Mouse (Mus musculus) hindbrain, embryonic 14.5 days (tissue): ENCODE results near the gene Cog1. TPM values are rescaled to one million over a fixed set of nuclear protein-coding genes. Genes with fewer than 3 reads are reported as not detected.

ENCODE experiments used
- ATAC-seq: fragments of 200-750 bp; cut with Nextera tagmentation; 2 replicates; pipeline ENCODE4 v1.8.0; 2017; ENCODE audit warnings: moderate number of reproducible peaks, mild to moderate bottlenecking, moderate TSS enrichment, moderate library complexity; ENCODE audit not compliant: low FRiP score
- DNase-seq: peaks from one replicate; pipeline ENCODE4 v3.0.0-alpha.2; 2015; ENCODE audit warnings: low spot score
- H3K27ac ChIP-seq: fragments of 300-500 bp; sonication (generic); 2 replicates; pipeline ENCODE4 v1.5.1; 2014; ENCODE audit warnings: mild to moderate bottlenecking, moderate library complexity
- H3K27me3 ChIP-seq: fragments of 300-500 bp; sonication (generic); 2 replicates; pipeline ENCODE4 v1.6.1; 2014; ENCODE audit warnings: mild to moderate bottlenecking, low read length, mixed read lengths; ENCODE audit not compliant: control insufficient read depth, insufficient read depth
- H3K36me3 ChIP-seq: fragments of 300-500 bp; sonication (generic); replicated peaks from 2 replicates; pipeline ENCODE4 v1.6.1; 2014; ENCODE audit not compliant: control insufficient read depth, insufficient read depth
- H3K4me1 ChIP-seq: fragments of 300-500 bp; sonication (generic); replicated peaks from 2 replicates; pipeline ENCODE4 v1.6.1; 2014; ENCODE audit warnings: antibody characterized with exemption, low read length, mixed read lengths; ENCODE audit not compliant: control insufficient read depth, insufficient read depth
- H3K4me2 ChIP-seq: fragments of 300-500 bp; sonication (generic); replicated peaks from 2 replicates; pipeline ENCODE4 v1.6.1; 2014; ENCODE audit warnings: mild to moderate bottlenecking, moderate library complexity
- H3K4me3 ChIP-seq: fragments of 300-500 bp; sonication (generic); replicated peaks from 2 replicates; pipeline ENCODE4 v1.5.1; 2014; ENCODE audit warnings: mild to moderate bottlenecking, low read length
- H3K9ac ChIP-seq: fragments of 300-500 bp; sonication (generic); 2 replicates; pipeline ENCODE4 v1.6.1; 2014
- H3K9me3 ChIP-seq: fragments of 300-500 bp; sonication (generic); 2 replicates; pipeline ENCODE4 v1.6.1; 2016; ENCODE audit warnings: low read length; ENCODE audit not compliant: control insufficient read depth
- WGBS: fragments of 180-500 bp; shearing (Covaris S2); extraction: QIAGEN DNeasy Blood & Tissue Kit; methylation state at CpG from one replicate; pipeline ENCODE4 v1.1.7; 2014; 5-methylcytosine and 5-hydroxymethylcytosine counted together
- polyA plus RNA-seq: library from polyadenylated mRNA; unstranded; fragments of >200 nt; fragmentation: Nextera tagmentation; extraction: Ambion mirVana; gene quantifications from 2 replicates; pipeline ENCODE4 v1.2.1, GENCODE M21; 2014

Gene Cog1
- polyA plus RNA-seq = 38.0 and 41.9 TPM in 2 replicates

GRCm38 (mm10) chr11:113648690-113649352 lies at the start of gene Cog1:
TSS of gene Cog1 (plus strand) at chr11:113649169.
- H3K4me3 ChIP-seq = peak within 1 kb of the TSS; percentile 89
- ATAC-seq (peak; percentile 18; the same call in 1 of the 2 replicates), DNase-seq (no peak)
- H3K4me1 ChIP-seq = peaks cover 14% of the 10 kb centered on the region
- H3K9me3 ChIP-seq = no peaks in the 10 kb centered on the region
- no peaks in the 10 kb centered on the region for H3K27me3 ChIP-seq
- peak within 1 kb of the TSS; percentile 95 for H3K9ac ChIP-seq
- 46% methylated on average over 26 of the region's 26 CpGs for WGBS
- H3K36me3 ChIP-seq = peaks cover 19% of the 10 kb centered on the region
- H3K27ac ChIP-seq = peak within 1 kb of the TSS; percentile 94
- peak within 1 kb of the TSS; percentile 56 for H3K4me2 ChIP-seq

DNA sequence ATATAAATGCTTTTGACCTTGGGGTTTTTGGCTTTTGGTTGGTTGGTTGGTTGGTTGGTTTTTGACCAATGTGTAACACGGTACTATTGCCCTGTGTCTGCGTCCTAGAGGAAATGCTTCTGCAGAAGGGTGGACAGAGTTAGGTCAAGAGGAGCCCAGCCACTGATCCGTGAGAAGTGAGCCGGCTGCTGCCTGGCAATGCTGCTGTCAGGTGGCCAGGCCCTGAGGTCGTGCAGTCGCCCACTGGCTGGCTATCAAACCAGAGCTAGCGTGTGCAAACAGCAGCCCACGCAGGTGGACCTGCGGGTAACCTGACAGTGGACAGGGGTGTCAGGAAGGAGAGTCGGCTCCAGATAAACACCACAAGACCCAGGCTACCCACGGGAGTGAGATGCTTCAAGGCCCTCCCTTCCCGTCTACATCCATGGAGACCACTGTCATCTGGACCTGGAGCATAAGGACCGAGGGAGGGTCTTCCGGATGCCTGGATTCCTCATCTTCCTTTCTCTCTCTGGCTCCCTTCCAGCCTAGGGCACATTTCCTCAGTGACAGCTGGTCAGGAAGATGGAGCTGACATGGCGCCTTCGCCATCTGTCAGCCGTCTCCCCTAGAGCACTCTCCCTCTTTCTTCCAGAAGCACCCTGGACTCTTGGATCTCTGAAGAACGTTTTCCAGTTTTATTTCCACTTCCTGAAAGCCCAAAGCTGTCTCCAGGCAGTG lies 48.3 kb upstream of the Cog1 start:
- Histone ChIP-seq H3K27ac (peak overlapping the region; percentile 33; the same call in 1 of the 2 replicates), H3K4me1 (peaks cover 14% of the 10 kb centered on the region; the same call in 1 of the 2 replicates), H3K36me3 (no peaks in the 10 kb centered on the region), H3K9me3 (no peaks in the 10 kb centered on the region), H3K27me3 (no peaks in the 10 kb centered on the region), H3K9ac (no peak overlapping the region), H3K4me3 (no peak overlapping the region), H3K4me2 (no peak overlapping the region)
- DNase-seq (no peak), ATAC-seq (no peak; the same call in 1 of the 2 replicates)
- 59% methylated on average over 18 of the region's 18 CpGs for WGBS

DNA sequence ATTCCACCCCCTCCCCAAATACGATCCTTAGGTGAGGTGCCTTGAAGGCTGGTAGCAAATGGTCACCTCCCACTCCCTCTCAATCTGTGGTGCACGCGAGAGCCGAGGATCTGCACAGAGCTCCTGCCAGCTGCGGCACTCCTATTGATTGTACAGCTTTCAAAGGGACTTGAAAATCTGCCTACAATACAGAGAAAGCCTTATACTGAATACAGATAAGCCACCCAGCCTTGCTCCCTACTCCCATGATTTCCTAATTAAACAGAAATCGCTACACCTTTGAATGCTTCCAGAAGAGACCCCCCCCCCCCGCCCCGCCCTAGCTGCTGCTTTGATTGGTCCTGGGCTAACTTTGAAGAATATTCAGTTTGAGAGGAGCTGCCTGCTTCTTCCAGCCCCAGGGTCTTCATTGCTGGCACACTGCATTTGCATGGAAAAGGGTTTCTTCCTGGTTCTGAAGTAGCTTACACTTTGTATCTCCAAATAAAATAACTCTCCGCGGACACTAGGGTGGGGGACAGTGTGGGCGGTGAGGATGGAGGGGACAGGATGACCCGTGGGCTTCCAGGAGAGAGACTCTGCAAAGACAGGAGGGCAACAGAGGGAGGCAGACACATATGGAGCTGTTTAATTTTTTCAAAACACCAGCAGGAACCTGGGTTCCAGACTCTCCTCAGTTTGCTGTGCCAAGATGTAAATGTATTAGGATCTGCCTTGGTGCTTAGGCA lies 47.2 kb upstream of the Cog1 start:
- peak; percentile 46; the same call in 1 of the 2 replicates for ATAC-seq
- peaks cover 14% of the 10 kb centered on the region; the same call in 1 of the 2 replicates for H3K4me1 ChIP-seq
- no peak overlapping the region for H3K4me2 ChIP-seq
- H3K27ac ChIP-seq = peak overlapping the region; percentile 51
- no peaks in the 10 kb centered on the region for H3K27me3 ChIP-seq
- H3K36me3 ChIP-seq = no peaks in the 10 kb centered on the region
- H3K4me3 ChIP-seq = no peak overlapping the region
- H3K9me3 ChIP-seq = 0 out of 2 replicates have a peak, but pooled peaks cover 3% of the 10 kb centered on the region
- H3K9ac ChIP-seq = no peak overlapping the region
- no peak for DNase-seq
- WGBS = 33% methylated on average over 12 of the region's 12 CpGs

GRCm38 (mm10) chr11:113607556-113607955 lies 41.4 kb upstream of the Cog1 start:
- no peak overlapping the region for H3K4me3 ChIP-seq
- H3K27me3 ChIP-seq = no peaks in the 10 kb centered on the region
- WGBS = 96% methylated on average over 12 of the region's 12 CpGs
- no peak for DNase-seq
- H3K9ac ChIP-seq = no peak overlapping the region
- H3K27ac ChIP-seq = no peak overlapping the region
- no peaks in the 10 kb centered on the region for H3K4me1 ChIP-seq
- H3K36me3 ChIP-seq = no peaks in the 10 kb centered on the region
- H3K4me2 ChIP-seq = no peak overlapping the region
- no peak for ATAC-seq
- 0 out of 2 replicates have a peak, but pooled peaks cover 3% of the 10 kb centered on the region for H3K9me3 ChIP-seq

GRCm38 (mm10) chr11:113609581-113609980 lies 39.4 kb upstream of the Cog1 start:
- Histone ChIP-seq H3K9me3 (0 out of 2 replicates have a peak, but pooled peaks cover 3% of the 10 kb centered on the region), H3K27ac (no peak overlapping the region), H3K4me3 (no peak overlapping the region), H3K4me2 (no peak overlapping the region), H3K36me3 (no peaks in the 10 kb centered on the region), H3K9ac (no peak overlapping the region), H3K27me3 (no peaks in the 10 kb centered on the region), H3K4me1 (no peaks in the 10 kb centered on the region)
- ATAC-seq (no peak), DNase-seq (no peak)
- 80% methylated on average over 5 of the region's 5 CpGs for WGBS

GRCm38 (mm10) chr11:113610266-113610665 lies 38.7 kb upstream of the Cog1 start:
- ATAC-seq (no peak), DNase-seq (peak; percentile 58)
- H3K4me2 ChIP-seq = no peak overlapping the region
- no peaks in the 10 kb centered on the region for H3K4me1 ChIP-seq
- no peaks in the 10 kb centered on the region for H3K36me3 ChIP-seq
- H3K27me3 ChIP-seq = no peaks in the 10 kb centered on the region
- H3K9ac ChIP-seq = no peak overlapping the region
- 0 out of 2 replicates have a peak, but pooled peaks cover 3% of the 10 kb centered on the region for H3K9me3 ChIP-seq
- no peak overlapping the region for H3K4me3 ChIP-seq
- 68% methylated on average over 5 of the region's 5 CpGs for WGBS
- no peak overlapping the region for H3K27ac ChIP-seq

DNA sequence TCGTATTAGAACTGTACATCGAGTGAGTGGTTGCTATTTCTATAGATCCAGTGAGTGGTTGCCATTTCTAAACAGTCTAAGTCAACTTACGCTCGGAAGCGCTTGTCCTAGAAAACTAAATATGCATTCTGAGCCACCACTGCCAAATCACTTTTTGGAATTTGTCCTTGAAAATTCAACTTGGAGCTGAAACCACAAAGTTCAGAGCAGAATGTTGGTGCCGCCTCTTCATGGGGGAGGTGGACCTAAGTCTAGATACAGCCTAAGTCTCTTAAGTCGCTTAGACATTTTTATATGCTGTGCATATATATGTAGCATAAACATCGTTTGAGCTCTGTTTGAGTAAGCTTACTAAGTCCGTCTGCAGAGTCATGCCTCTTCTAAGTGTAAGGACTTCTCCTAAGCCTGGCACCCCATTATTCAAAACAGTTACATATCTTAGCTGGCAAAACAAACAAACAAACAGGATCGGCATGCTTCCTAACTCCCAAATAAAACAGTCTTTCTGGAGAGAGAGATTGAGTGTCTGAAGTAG lies 37.8 kb upstream of the Cog1 start:
- ATAC-seq = no peak
- no peak for DNase-seq
- 86% methylated on average over 10 of the region's 10 CpGs for WGBS
- no peak overlapping the region for H3K4me2 ChIP-seq
- no peaks in the 10 kb centered on the region for H3K27me3 ChIP-seq
- no peaks in the 10 kb centered on the region for H3K36me3 ChIP-seq
- H3K4me1 ChIP-seq = no peaks in the 10 kb centered on the region
- H3K4me3 ChIP-seq = no peak overlapping the region
- H3K9me3 ChIP-seq = 0 out of 2 replicates have a peak, but pooled peaks cover 1% of the 10 kb centered on the region
- no peak overlapping the region for H3K27ac ChIP-seq
- H3K9ac ChIP-seq = no peak overlapping the region

GRCm38 (mm10) chr11:113611664-113612611 lies 37.0 kb upstream of the Cog1 start:
- no peaks in the 10 kb centered on the region for H3K9me3 ChIP-seq
- ATAC-seq (peak; percentile 76; the same call in 1 of the 2 replicates), DNase-seq (peak; percentile 79)
- no peaks in the 10 kb centered on the region for H3K4me1 ChIP-seq
- no peaks in the 10 kb centered on the region for H3K36me3 ChIP-seq
- WGBS = 7% methylated on average over 24 of the region's 24 CpGs
- peak overlapping the region; percentile 38 for H3K27ac ChIP-seq
- no peak overlapping the region for H3K9ac ChIP-seq
- H3K4me3 ChIP-seq = no peak overlapping the region
- H3K4me2 ChIP-seq = peak overlapping the region; percentile 11; the same call in 1 of the 2 replicates
- no peaks in the 10 kb centered on the region for H3K27me3 ChIP-seq
